Mouse (Mus musculus): Measurements from ENCODE around the gene A230072I06Rik.
A peak's percentile ranks its signal among the peaks of the same experiment; 100 is the strongest.

Gene A230072I06Rik

GRCm38 (mm10) chr8:12323238-12323637 is 44.6 kb downstream of the A230072I06Rik start:
- no peak for DNase-seq (ENCODE audit: low read depth)

GRCm38 (mm10) chr8:12324561-12324960 is 45.9 kb downstream of the A230072I06Rik start:
- DNase-seq (ENCODE audit: low read depth): no peak

GRCm38 (mm10) chr8:12324991-12325601 is 46.5 kb downstream of the A230072I06Rik start:
- DNase-seq (ENCODE audit: low read depth): no peak

- no peak for DNase-seq (ENCODE audit: low read depth)
Measured at GRCm38 (mm10) chr8:12327187-12327586, 48.6 kb downstream of the A230072I06Rik start.

GRCm38 (mm10) chr8:12327707-12328471 is 49.3 kb downstream of the A230072I06Rik start:
- no peak for DNase-seq (ENCODE audit: low read depth)

GRCm38 (mm10) chr8:12328476-12328875 is 49.9 kb downstream of the A230072I06Rik start:
- no peak for DNase-seq (ENCODE audit: low read depth)

GRCm38 (mm10) chr8:12330066-12330465 is 51.4 kb downstream of the A230072I06Rik start:
- peak; percentile 22 for DNase-seq (ENCODE audit: low read depth)
